Mouse (Mus musculus) myocyte (in vitro differentiated cells): ENCODE results near the gene Srrt. TPM values are rescaled to one million over a fixed set of nuclear protein-coding genes. Genes with fewer than 3 reads are reported as not detected.

Source experiments
- H3K27me3 ChIP-seq: one replicate; pipeline ENCODE4 v1.6.1; 2011; ENCODE audit not compliant: control insufficient read depth, insufficient read depth, insufficient read length
- H3K36me3 ChIP-seq: one replicate; pipeline ENCODE4 v1.6.1; 2011; ENCODE audit not compliant: control insufficient read depth, insufficient read depth
- H3K4me2 ChIP-seq: one replicate; pipeline ENCODE4 v1.6.1; 2011; ENCODE audit warnings: low read depth, control low read depth
- H3K4me3 ChIP-seq: one replicate; pipeline ENCODE4 v1.5.1; 2011; ENCODE audit warnings: mild to moderate bottlenecking, control low read depth, moderate library complexity
- H3K79me2 ChIP-seq: one replicate; pipeline ENCODE4 v1.6.1; 2011; ENCODE audit not compliant: control insufficient read depth, insufficient read depth
- H3ac ChIP-seq: one replicate; pipeline ENCODE4 v1.6.1; 2011; ENCODE audit not compliant: control insufficient read depth, insufficient read length
- CEBPB ChIP-seq: IDR thresholded peaks from 2 replicates; pipeline ENCODE4 v1.6.1; 2011; ENCODE audit warnings: mild to moderate bottlenecking, moderate library complexity; ENCODE audit not compliant: poor library complexity, insufficient read depth, severe bottlenecking
- E2F4 ChIP-seq: IDR thresholded peaks from one replicate; pipeline ENCODE4 v1.6.1; 2011; ENCODE audit warnings: mild to moderate bottlenecking, control low read depth, moderate library complexity; ENCODE audit not compliant: insufficient read depth
- MAX ChIP-seq: IDR thresholded peaks from one replicate; pipeline ENCODE4 v1.6.1; 2011; ENCODE audit warnings: low read depth, mild to moderate bottlenecking, control low read depth
- MYOD1 ChIP-seq, 3 experiments: IDR thresholded peaks; one replicate each; pipeline ENCODE4 v1.6.1; 2011; ENCODE audit warnings: control low read depth in 2 of 3, low read depth in 2 of 3, mild to moderate bottlenecking in 2 of 3, moderate library complexity in 1 of 3; ENCODE audit not compliant: insufficient read length in 2 of 3, control insufficient read depth in 1 of 3
- MYOG ChIP-seq, 3 experiments: IDR thresholded peaks; one replicate each; pipeline ENCODE4 v1.6.1; 2011; ENCODE audit warnings: control low read depth in 2 of 3, low read depth in 2 of 3, mild to moderate bottlenecking in 2 of 3; ENCODE audit not compliant: insufficient read length in 2 of 3, control insufficient read depth in 1 of 3, insufficient read depth in 1 of 3
- POLR2A ChIP-seq: IDR thresholded peaks from one replicate; pipeline ENCODE4 v1.6.1; 2011; ENCODE audit warnings: low read depth, mild to moderate bottlenecking, control low read depth, moderate library complexity; ENCODE audit not compliant: insufficient read length
- POLR2AphosphoS2 ChIP-seq: IDR thresholded peaks from one replicate; pipeline ENCODE4 v1.6.1; 2011; ENCODE audit warnings: low read depth, control low read depth; ENCODE audit not compliant: insufficient read length
- REST ChIP-seq: IDR thresholded peaks from one replicate; pipeline ENCODE4 v1.6.1; 2011; ENCODE audit warnings: mild to moderate bottlenecking, control low read depth, moderate library complexity; ENCODE audit not compliant: insufficient read depth, insufficient read length
- SRF ChIP-seq: IDR thresholded peaks from one replicate; pipeline ENCODE4 v1.6.1; 2011; ENCODE audit warnings: low read depth; ENCODE audit not compliant: control insufficient read depth, insufficient read length
- TCF12 ChIP-seq: IDR thresholded peaks from one replicate; pipeline ENCODE4 v1.6.1; 2011; ENCODE audit warnings: mild to moderate bottlenecking, control low read depth; ENCODE audit not compliant: poor library complexity, insufficient read depth, severe bottlenecking
- TCF3 ChIP-seq: IDR thresholded peaks from one replicate; pipeline ENCODE4 v1.6.1; 2011; ENCODE audit warnings: low read depth, control low read depth; ENCODE audit not compliant: insufficient read length
- USF1 ChIP-seq: IDR thresholded peaks from one replicate; pipeline ENCODE4 v1.6.1; 2011; ENCODE audit warnings: low read depth, mild to moderate bottlenecking, control low read depth, moderate library complexity
- polyA plus RNA-seq: library from polyadenylated mRNA; unstranded; fragments of >200 nt; fragmentation: generic; extraction: Trizol; gene quantifications from one replicate; pipeline ENCODE4 v1.2.1, GENCODE M21; 2012; ENCODE audit warnings: missing spikeins

Srrt gene
- polyA plus RNA-seq, 1 experiment, result 59.0 TPM

DNA sequence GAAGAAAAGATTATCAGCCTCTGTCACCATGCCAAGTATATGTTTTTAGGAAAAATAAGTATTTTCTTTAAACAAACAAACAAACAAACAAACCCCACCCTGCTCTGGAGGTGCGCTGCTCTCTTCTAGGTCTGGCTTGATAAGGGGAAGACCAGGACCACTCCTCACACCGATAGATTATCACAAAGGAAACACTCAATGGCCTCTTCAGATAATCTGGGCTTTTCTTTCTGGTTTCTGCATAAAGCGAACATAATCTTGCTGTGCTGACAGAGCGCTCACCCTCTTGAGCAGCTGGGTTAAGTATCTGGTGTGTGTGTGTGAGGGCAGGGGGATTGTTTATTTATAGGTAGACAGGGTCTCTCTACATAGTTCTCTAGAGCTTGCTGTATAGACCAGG, 3.9 kb downstream of the Srrt start:
- Histone ChIP-seq H3K36me3 (peaks cover 28% of the 10 kb centered on the region), H3ac (no peak overlapping the region), H3K79me2 (peaks cover 59% of the 10 kb centered on the region), H3K4me2 (peak overlapping the region; percentile 79), H3K27me3 (no peaks in the 10 kb centered on the region), H3K4me3 (no peak overlapping the region)
- TF ChIP-seq SRF (no peak), POLR2A (no peak), MYOD1 (IDR thresholded peaks at IDR 0.05; ENCODE audit: control insufficient read depth in 1 of 3, insufficient read length in 2 of 3, low read depth in 2 of 3) (no peak), MAX (no peak)

- Histone ChIP-seq H3K4me2 (no peak overlapping the region), H3K79me2 (peaks cover 35% of the 10 kb centered on the region), H3K4me3 (no peak overlapping the region), H3K36me3 (peaks cover 44% of the 10 kb centered on the region), H3ac (no peak overlapping the region), H3K27me3 (no peaks in the 10 kb centered on the region)
- TF ChIP-seq MAX (no peak), USF1 (no peak), MYOG (IDR thresholded peaks at IDR 0.05; ENCODE audit: control insufficient read depth in 1 of 3, insufficient read depth in 1 of 3, insufficient read length in 2 of 3, low read depth in 2 of 3) (no peak), E2F4 (no peak), TCF12 (no peak), POLR2A (no peak), REST (no peak), CEBPB (no peak), TCF3 (no peak), MYOD1 (IDR thresholded peaks at IDR 0.05; ENCODE audit: control insufficient read depth in 1 of 3, insufficient read length in 2 of 3, low read depth in 2 of 3) (no peak), SRF (no peak), POLR2AphosphoS2 (no peak)
Observed at GRCm38 (mm10) chr5:137301253-137301652, 6.2 kb downstream of the Srrt start.

GRCm38 (mm10) chr5:137299240-137299639, 8.2 kb downstream of the Srrt start:
- TF ChIP-seq MYOD1 (IDR thresholded peaks at IDR 0.05; ENCODE audit: control insufficient read depth in 1 of 3, insufficient read length in 2 of 3, low read depth in 2 of 3) (no peak), POLR2AphosphoS2 (no peak), SRF (no peak), E2F4 (no peak), TCF12 (no peak)
- H3K36me3 ChIP-seq, result peaks cover 48% of the 10 kb centered on the region

DNA sequence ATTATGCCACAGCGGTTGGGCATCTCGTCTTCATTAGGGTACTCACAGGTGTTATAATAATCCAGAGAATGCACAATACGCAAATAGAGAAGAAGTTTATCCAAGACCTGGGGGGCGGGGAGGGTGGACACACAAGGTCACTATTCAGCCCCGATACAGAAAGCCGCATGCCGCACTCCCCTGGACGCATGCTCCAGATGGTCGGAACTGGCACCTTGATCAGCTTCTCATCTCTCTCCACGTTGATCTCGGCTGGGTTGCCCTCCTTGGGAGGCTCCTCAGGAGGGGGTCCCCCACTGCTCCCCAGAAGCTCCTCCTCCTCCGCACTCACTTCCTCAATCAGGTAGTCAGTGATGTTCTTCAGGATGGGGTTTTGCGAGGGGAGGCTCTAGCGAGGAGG, 10.3 kb downstream of the Srrt start:
- Histone ChIP-seq H3K27me3 (no peaks in the 10 kb centered on the region), H3K4me2 (no peak overlapping the region), H3K79me2 (no peaks in the 10 kb centered on the region), H3ac (no peak overlapping the region), H3K36me3 (peaks cover 39% of the 10 kb centered on the region), H3K4me3 (no peak overlapping the region)
- TF ChIP-seq REST, result no peak
- TF ChIP-seq CEBPB, result no peak
- no peak for TF ChIP-seq MYOD1 (IDR thresholded peaks at IDR 0.05; ENCODE audit: control insufficient read depth in 1 of 3, insufficient read length in 2 of 3, low read depth in 2 of 3)
- no peak for TF ChIP-seq MAX
- no peak for TF ChIP-seq POLR2AphosphoS2
- no peak for TF ChIP-seq TCF3
- TF ChIP-seq E2F4, result no peak
- TF ChIP-seq MYOG (IDR thresholded peaks at IDR 0.05; ENCODE audit: control insufficient read depth in 1 of 3, insufficient read depth in 1 of 3, insufficient read length in 2 of 3, low read depth in 2 of 3), result no peak
- no peak for TF ChIP-seq USF1
- TF ChIP-seq POLR2A, result no peak
- no peak for TF ChIP-seq TCF12
- TF ChIP-seq SRF, result no peak

More at GRCm38 (mm10) chr5:137299240-137299639, 8.2 kb downstream of the Srrt start:
- Histone ChIP-seq H3K4me3 (no peak overlapping the region), H3ac (no peak overlapping the region), H3K27me3 (no peaks in the 10 kb centered on the region), H3K4me2 (no peak overlapping the region), H3K79me2 (peaks cover 20% of the 10 kb centered on the region)

GRCm38 (mm10) chr5:137295712-137296111, 11.8 kb downstream of the Srrt start:
- TF ChIP-seq POLR2A (no peak), SRF (no peak), TCF3 (no peak), POLR2AphosphoS2 (no peak), TCF12 (no peak), USF1 (no peak), E2F4 (no peak), MYOD1 (IDR thresholded peaks at IDR 0.05; ENCODE audit: control insufficient read depth in 1 of 3, insufficient read length in 2 of 3, low read depth in 2 of 3) (no peak), REST (no peak)
- no peak overlapping the region for H3ac ChIP-seq
- no peaks in the 10 kb centered on the region for H3K79me2 ChIP-seq
- no peak overlapping the region for H3K4me2 ChIP-seq
- peaks cover 5% of the 10 kb centered on the region for H3K27me3 ChIP-seq
- H3K4me3 ChIP-seq, result no peak overlapping the region
- H3K36me3 ChIP-seq, result peaks cover 38% of the 10 kb centered on the region
